22 mouse cellular contexts compared by ENCODE assay signal in genomic region chr1:84923432-84923831, GRCm38 (mm10). TPM values are rescaled to one million over a fixed set of nuclear protein-coding genes. Genes with fewer than 3 reads are reported as not detected.
A peak's percentile ranks its signal among the peaks of the same experiment; 100 is the strongest.
DNase-seq lines count a peak whose midpoint lies in the region; ATAC-seq and TF ChIP-seq lines count a peak whose summit lies in the region.
"Had no signal": no experiment of that assay in that cellular context is flagged by ENCODE, and none has a peak within 500 bp of the region (broad histone marks: within the 10 kb centered on the region; RNA-seq: fewer than 3 reads in every experiment).

No protein-coding gene starts in this region.

- no peak overlapping the region for H3K4me3 ChIP-seq in liver, embryonic 12.5 days
- no peak overlapping the region for H3K4me3 ChIP-seq in liver, postnatal 0 days (ENCODE audit: low read depth, low read length)
- H3K4me3 ChIP-seq in liver, embryonic 13.5 days (replicated peaks): no peak overlapping the region
- no peak overlapping the region for H3K4me3 ChIP-seq in G1E (ENCODE audit: low read depth, low read length)
- H3K4me3 ChIP-seq in intestine, postnatal 0 days (ENCODE audit: low read depth, low read length): no peak overlapping the region

- H3K27ac ChIP-seq in liver, embryonic 12.5 days: no peak overlapping the region
- H3K27ac ChIP-seq in liver, postnatal 0 days (ENCODE audit: low read depth): no peak overlapping the region
- H3K27ac ChIP-seq in liver, embryonic 13.5 days: no peak overlapping the region
- H3K27ac ChIP-seq in intestine, postnatal 0 days (ENCODE audit: low read depth, low read length): no peak overlapping the region

- no peaks in the 10 kb centered on the region for H3K27me3 ChIP-seq in liver, embryonic 12.5 days (replicated peaks)
- no peaks in the 10 kb centered on the region for H3K27me3 ChIP-seq in liver, postnatal 0 days (ENCODE audit: insufficient read depth, low read length)
- H3K27me3 ChIP-seq in liver, embryonic 13.5 days: no peaks in the 10 kb centered on the region
- H3K27me3 ChIP-seq in G1E (ENCODE audit: insufficient read depth, low read length): no peaks in the 10 kb centered on the region
- H3K27me3 ChIP-seq in intestine, postnatal 0 days (replicated peaks; ENCODE audit: control insufficient read depth, insufficient read depth, low read length): no peaks in the 10 kb centered on the region
- H3K27me3 ChIP-seq: CH12.LX, Patski had no signal

- peaks cover 10% of the 10 kb centered on the region; the same call in 1 of the 2 replicates for H3K4me1 ChIP-seq in liver, embryonic 12.5 days
- H3K4me1 ChIP-seq in liver, postnatal 0 days (ENCODE audit: insufficient read depth): no peaks in the 10 kb centered on the region
- H3K4me1 ChIP-seq in liver, embryonic 13.5 days (replicated peaks): peaks cover 7% of the 10 kb centered on the region
- H3K4me1 ChIP-seq in G1E (ENCODE audit: insufficient read depth, low read depth, low read length): peaks cover 46% of the 10 kb centered on the region
- no peaks in the 10 kb centered on the region for H3K4me1 ChIP-seq in intestine, postnatal 0 days (replicated peaks; ENCODE audit: control insufficient read depth, insufficient read depth, low read length)

- H3K9me3 ChIP-seq in liver, embryonic 12.5 days (replicated peaks): no peaks in the 10 kb centered on the region
- H3K9me3 ChIP-seq in liver, postnatal 0 days (ENCODE audit: low read length): no peaks in the 10 kb centered on the region
- no peaks in the 10 kb centered on the region for H3K9me3 ChIP-seq in liver, embryonic 13.5 days (replicated peaks)
- no peaks in the 10 kb centered on the region for H3K9me3 ChIP-seq in G1E (replicated peaks)
- H3K9me3 ChIP-seq in intestine, postnatal 0 days (ENCODE audit: control insufficient read depth): no peaks in the 10 kb centered on the region

- no peaks in the 10 kb centered on the region for H3K36me3 ChIP-seq in liver, embryonic 12.5 days
- H3K36me3 ChIP-seq in liver, postnatal 0 days (replicated peaks; ENCODE audit: insufficient read depth, low read length): no peaks in the 10 kb centered on the region
- no peaks in the 10 kb centered on the region for H3K36me3 ChIP-seq in liver, embryonic 13.5 days
- H3K36me3 ChIP-seq in G1E (replicated peaks): no peaks in the 10 kb centered on the region
- no peaks in the 10 kb centered on the region for H3K36me3 ChIP-seq in intestine, postnatal 0 days (ENCODE audit: control insufficient read depth, insufficient read depth)

- ATAC-seq in liver, embryonic 12.5 days: 0 out of 2 replicates have a peak, but pooled peaks have one; percentile 37
- ATAC-seq in liver, postnatal 0 days: no peak
- 0 out of 2 replicates have a peak, but pooled peaks have one; percentile 51 for ATAC-seq in liver, embryonic 13.5 days (ENCODE audit: low read depth)
- peak; percentile 85 for ATAC-seq in G1E (ENCODE audit: extremely low read depth, insufficient number of reproducible peaks, low FRiP score, poor library complexity, severe bottlenecking)
- ATAC-seq in intestine, postnatal 0 days: no peak
- ATAC-seq: activated CD4-positive, CD25-positive, alpha-beta regulatory T cell, adult 4 months; CD4-positive, CD25-positive, alpha-beta regulatory T cell, adult 4 months; Patski had no signal

- TF ChIP-seq EP300 in liver, postnatal 0 days (IDR thresholded peaks at IDR 0.05; ENCODE audit: low read depth): no peak

- DNase-seq in liver, postnatal 0 days: no peak
- no peak for DNase-seq in liver, embryonic 13.5 days
- DNase-seq in liver (no peak), G1E (ENCODE audit: low spot score) (no peak)
- DNase-seq: adrenal gland, adult 2 months; adrenal gland, adult 8-10 months; adrenal gland, postnatal 10 days; adrenal gland, postnatal 14 days; adrenal gland, postnatal 25 days; adrenal gland, postnatal 36 days; B cell, adult 2 months; cerebellum, adult 11 months; cerebellum, adult 11-12 months; cerebellum, adult 18-20 months; cerebellum, adult 2 months had no signal

- TF ChIP-seq CTCF in liver, postnatal 0 days (IDR thresholded peaks at IDR 0.05; ENCODE audit: low read depth): no peak
- no peak for TF ChIP-seq CTCF in G1E (IDR thresholded peaks at IDR 0.05; ENCODE audit: low read depth, low read length)
- no peak for TF ChIP-seq CTCF in intestine, postnatal 0 days (IDR thresholded peaks at IDR 0.05; ENCODE audit: low read depth)

- no peak overlapping the region for H3K4me2 ChIP-seq in liver, embryonic 12.5 days
- H3K4me2 ChIP-seq in liver, postnatal 0 days (ENCODE audit: low read depth, low read length): no peak overlapping the region
- H3K4me2 ChIP-seq in liver, embryonic 13.5 days: no peak overlapping the region
- H3K4me2 ChIP-seq in intestine, postnatal 0 days (replicated peaks; ENCODE audit: low read depth): no peak overlapping the region

- no peak overlapping the region for H3K9ac ChIP-seq in liver, embryonic 12.5 days
- no peak overlapping the region for H3K9ac ChIP-seq in liver, postnatal 0 days (replicated peaks)
- H3K9ac ChIP-seq in liver, embryonic 13.5 days: no peak overlapping the region
- no peak overlapping the region for H3K9ac ChIP-seq in intestine, postnatal 0 days (ENCODE audit: low read depth, low read length)

- WGBS in liver, embryonic 12.5 days (ENCODE audit: insufficient replicate concordance): 65% methylated on average over 2 of the region's 2 CpGs
- 67% methylated on average over 2 of the region's 2 CpGs for WGBS in liver, postnatal 0 days (ENCODE audit: insufficient replicate concordance)
- 55% methylated on average over 2 of the region's 2 CpGs for WGBS in liver, embryonic 13.5 days (ENCODE audit: insufficient replicate concordance)
- WGBS in intestine, postnatal 0 days: 75% methylated on average over 2 of the region's 2 CpGs

RNA-seq across cellular contexts. Expression of gene Slc16a14, which starts 11.5 kb away (rescaled TPM):
- 0.05 TPM in 1 of 2 replicates, not detected in the other for polyA plus RNA-seq in liver, embryonic 12.5 days (2016; fragmentation: Nextera tagmentation; extraction: Ambion mirVana)
- polyA plus RNA-seq in liver, postnatal 0 days (2015; fragmentation: Nextera tagmentation; extraction: Ambion mirVana): 0.05 TPM in 1 of 2 replicates, not detected in the other
- 0.02 and 0.12 TPM in 2 replicates for polyA plus RNA-seq in liver, embryonic 13.5 days (2015; fragmentation: Nextera tagmentation; extraction: Ambion mirVana)
- total RNA-seq in G1E (2014; fragmentation: Nextera tagmentation): 0.44 TPM in 1 of 2 replicates, not detected in the other
- 0.11 and 0.12 TPM in 2 replicates for total RNA-seq in G1E (2017)
- polyA plus RNA-seq in G1E (2012): 0.01 and 0.02 TPM in 2 replicates
- 0.04 TPM in 1 of 2 replicates, not detected in the other for polyA plus RNA-seq in intestine, postnatal 0 days (2015; fragmentation: Nextera tagmentation; extraction: Ambion mirVana)
- total RNA-seq: MEL had no signal
- polyA plus RNA-seq: activated CD4-positive, CD25-positive, alpha-beta regulatory T cell, adult 4 months; CD4-positive, CD25-positive, alpha-beta regulatory T cell, adult 4 months; Patski had no signal

Comparison
In these comparisons a context has a peak if more than half of its experiments do, and no peak if none do; other contexts are left out.
1. ATAC-seq: peak in liver, embryonic 12.5 days (single experiment), liver, embryonic 13.5 days (single experiment) and G1E (single experiment); none in liver, postnatal 0 days (single experiment) and intestine, postnatal 0 days (single experiment).